Mouse (Mus musculus): Measurements from ENCODE around the gene Rgs8. TPM values are rescaled to one million over a fixed set of nuclear protein-coding genes. Genes with fewer than 3 reads are reported as not detected.

The Rgs8 gene
- polyA plus RNA-seq, 1 experiment from 2014 or later = 0.16 TPM

DNA sequence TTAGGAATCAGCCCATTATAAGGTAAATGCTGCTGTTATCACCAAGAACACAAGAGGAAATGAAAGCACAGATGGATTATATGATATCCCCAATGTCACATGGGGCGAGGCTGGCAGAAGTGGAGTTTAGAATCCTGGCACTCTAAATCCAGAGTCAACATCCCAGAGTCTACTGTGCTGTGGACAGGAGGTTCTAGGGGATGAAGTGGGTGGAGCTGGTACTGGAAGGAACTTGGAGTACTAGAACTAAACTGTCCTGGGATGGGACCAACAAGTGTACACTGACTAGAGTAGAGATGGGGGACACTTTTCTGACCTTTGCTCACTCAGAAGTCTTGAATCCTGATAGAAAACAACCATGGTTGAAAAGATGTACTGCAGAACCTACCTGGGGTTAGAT, 48.6 kb downstream of the Rgs8 start:
- H3K9ac ChIP-seq (replicated peaks; ENCODE audit: low read length) = no peak overlapping the region
- no peak for ATAC-seq (ENCODE audit: low FRiP score, low TSS enrichment)
- 94% methylated on average over 1 of the region's 1 CpGs for WGBS

DNA sequence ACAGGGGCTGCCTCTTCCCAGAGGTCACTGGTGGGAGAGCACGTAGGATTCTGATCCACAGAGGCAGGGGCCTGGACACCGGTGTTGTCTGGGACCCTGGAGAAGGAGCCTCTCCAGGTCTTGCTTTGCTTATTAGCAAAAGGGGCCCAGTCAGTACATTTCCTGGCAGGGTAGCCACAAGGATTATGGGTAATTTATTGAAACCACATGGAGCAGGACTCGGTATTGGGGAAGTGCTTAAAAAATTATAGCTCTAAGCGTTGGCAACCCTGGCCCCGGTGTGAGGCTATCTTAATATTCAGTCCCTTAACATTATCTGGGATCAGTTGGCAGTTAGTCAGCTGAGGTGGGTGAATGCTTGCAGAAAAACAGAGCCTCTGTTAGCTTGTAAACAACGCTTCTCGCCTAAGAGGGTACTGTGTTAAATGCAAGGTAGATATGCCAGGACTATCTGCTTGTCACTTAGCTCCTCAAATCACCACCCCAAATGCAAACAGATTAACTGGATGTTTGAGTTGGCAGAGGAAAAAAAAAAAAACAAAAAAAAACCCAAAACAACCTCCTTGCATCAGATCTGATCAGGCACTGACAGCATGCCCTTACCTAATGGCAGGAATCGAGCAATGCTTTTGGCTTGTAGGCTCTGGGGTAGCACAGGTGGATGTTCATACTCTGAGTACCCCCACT, 49.5 kb downstream of the Rgs8 start:
- no peak for ATAC-seq (ENCODE audit: low FRiP score, low TSS enrichment)
- Histone ChIP-seq H3K36me3 (ENCODE audit: insufficient read depth, low read length) (no peaks in the 10 kb centered on the region), H3K9ac (replicated peaks; ENCODE audit: low read length) (no peak overlapping the region), H3K4me1 (ENCODE audit: insufficient read depth, low read length) (peaks cover 24% of the 10 kb centered on the region), H3K4me3 (ENCODE audit: low read length) (no peak overlapping the region), H3K27me3 (ENCODE audit: insufficient read depth, low read length) (no peaks in the 10 kb centered on the region), H3K27ac (ENCODE audit: low read length) (no peak overlapping the region), H3K4me2 (replicated peaks; ENCODE audit: low read depth, low read length) (no peak overlapping the region), H3K9me3 (ENCODE audit: low read length) (no peaks in the 10 kb centered on the region)
- 81% methylated on average over 8 of the region's 8 CpGs for WGBS

More for the DNA sequence above, 48.6 kb downstream of the Rgs8 start:
- no peak overlapping the region for H3K4me2 ChIP-seq (replicated peaks; ENCODE audit: low read depth, low read length)
- H3K27me3 ChIP-seq (ENCODE audit: insufficient read depth, low read length) = no peaks in the 10 kb centered on the region
- peaks cover 24% of the 10 kb centered on the region for H3K4me1 ChIP-seq (ENCODE audit: insufficient read depth, low read length)
- no peaks in the 10 kb centered on the region for H3K36me3 ChIP-seq (ENCODE audit: insufficient read depth, low read length)
- no peaks in the 10 kb centered on the region for H3K9me3 ChIP-seq (ENCODE audit: low read length)
- no peak overlapping the region for H3K4me3 ChIP-seq (ENCODE audit: low read length)
- no peak overlapping the region for H3K27ac ChIP-seq (ENCODE audit: low read length)

DNA sequence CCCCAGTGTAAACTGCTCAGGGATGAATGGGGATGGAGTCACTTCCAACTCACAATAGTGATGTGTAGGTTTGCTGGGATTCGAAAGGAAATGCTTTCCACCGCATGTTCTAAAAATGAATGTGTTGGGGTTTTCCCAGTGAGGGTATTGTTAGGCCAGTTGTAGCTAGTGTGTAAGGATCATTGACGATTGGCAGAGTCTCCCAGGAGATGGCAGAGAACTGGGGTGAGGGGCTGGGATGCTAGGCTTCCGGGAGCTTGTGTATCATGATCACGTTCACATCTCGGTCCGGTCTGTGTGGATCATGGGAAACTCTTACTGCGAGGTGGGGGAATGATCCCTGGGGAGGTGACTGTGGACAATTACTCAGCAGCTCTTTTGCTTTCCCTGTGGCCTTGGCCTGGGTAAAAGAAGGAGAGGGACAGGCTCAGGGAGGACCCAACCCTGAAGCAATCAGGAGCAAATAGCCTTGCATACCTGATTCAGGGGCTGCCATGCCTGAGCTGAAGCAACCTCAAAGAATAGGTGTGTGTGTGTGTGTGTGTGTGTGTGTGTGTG, 50.1 kb downstream of the Rgs8 start:
- Histone ChIP-seq H3K4me3 (ENCODE audit: low read length) (no peak overlapping the region), H3K4me1 (ENCODE audit: insufficient read depth, low read length) (peaks cover 24% of the 10 kb centered on the region), H3K4me2 (replicated peaks; ENCODE audit: low read depth, low read length) (no peak overlapping the region), H3K27ac (ENCODE audit: low read length) (no peak overlapping the region), H3K9me3 (ENCODE audit: low read length) (no peaks in the 10 kb centered on the region), H3K9ac (replicated peaks; ENCODE audit: low read length) (no peak overlapping the region), H3K36me3 (ENCODE audit: insufficient read depth, low read length) (no peaks in the 10 kb centered on the region), H3K27me3 (ENCODE audit: insufficient read depth, low read length) (no peaks in the 10 kb centered on the region)
- 67% methylated on average over 8 of the region's 8 CpGs for WGBS
- ATAC-seq (ENCODE audit: low FRiP score, low TSS enrichment) = no peak

DNA sequence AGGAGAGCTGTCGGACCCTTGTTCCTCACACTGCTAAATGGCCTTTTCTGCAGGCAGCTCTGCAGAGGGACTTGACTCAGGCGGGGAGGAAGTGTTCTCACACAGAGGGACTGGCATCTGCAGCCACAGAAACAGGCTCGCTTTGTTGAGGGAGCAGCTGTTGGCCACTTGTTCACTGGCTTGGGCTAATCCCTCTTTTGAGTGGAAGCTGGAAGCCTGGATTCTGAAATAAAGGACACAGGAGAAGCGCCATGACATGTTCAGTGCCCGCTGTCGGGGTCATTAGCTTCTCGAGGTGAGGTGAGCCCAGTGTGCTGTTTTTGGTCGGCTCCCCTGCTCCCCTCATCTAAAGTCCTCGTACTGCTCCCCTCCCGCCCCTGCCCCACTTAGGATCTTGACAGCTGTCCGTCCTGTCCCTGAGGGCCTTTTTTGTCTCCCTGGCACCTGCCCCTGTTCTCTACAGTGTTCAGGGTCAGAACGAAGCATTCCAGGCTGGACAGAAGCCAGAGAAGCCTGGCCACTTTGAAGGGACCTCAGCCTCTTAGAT, 50.7 kb downstream of the Rgs8 start:
- H3K4me1 ChIP-seq (ENCODE audit: insufficient read depth, low read length) = peaks cover 19% of the 10 kb centered on the region
- H3K4me3 ChIP-seq (ENCODE audit: low read length) = no peak overlapping the region
- ATAC-seq (ENCODE audit: low FRiP score, low TSS enrichment) = no peak
- WGBS = 26% methylated on average over 12 of the region's 12 CpGs
- H3K9ac ChIP-seq (replicated peaks; ENCODE audit: low read length) = no peak overlapping the region
- no peak overlapping the region for H3K4me2 ChIP-seq (replicated peaks; ENCODE audit: low read depth, low read length)
- no peaks in the 10 kb centered on the region for H3K36me3 ChIP-seq (ENCODE audit: insufficient read depth, low read length)
- H3K9me3 ChIP-seq (ENCODE audit: low read length) = no peaks in the 10 kb centered on the region
- no peak overlapping the region for H3K27ac ChIP-seq (ENCODE audit: low read length)
- no peaks in the 10 kb centered on the region for H3K27me3 ChIP-seq (ENCODE audit: insufficient read depth, low read length)

DNA sequence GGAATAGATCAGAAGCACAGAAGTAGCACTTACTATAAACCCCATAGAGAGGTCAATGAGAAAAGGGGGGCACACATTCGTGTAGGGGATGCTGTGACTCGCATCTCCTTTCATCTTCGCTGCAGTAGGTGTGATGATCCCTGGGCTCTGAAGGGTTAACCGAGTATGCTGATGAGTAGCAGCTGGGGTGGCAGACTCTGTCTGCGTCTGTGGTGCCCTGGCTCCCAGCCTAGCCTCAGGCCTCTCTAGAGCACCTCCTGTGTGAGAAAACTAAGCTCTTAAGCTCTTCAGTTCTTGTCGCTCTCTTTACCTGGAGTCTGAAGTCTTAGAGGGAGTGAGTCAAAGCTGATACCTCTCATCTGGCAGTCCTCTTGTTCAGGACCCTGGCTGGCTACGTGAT, 51.3 kb downstream of the Rgs8 start:
- WGBS = 21% methylated on average over 7 of the region's 7 CpGs
- Histone ChIP-seq H3K27me3 (ENCODE audit: insufficient read depth, low read length) (no peaks in the 10 kb centered on the region), H3K9ac (replicated peaks; ENCODE audit: low read length) (no peak overlapping the region), H3K9me3 (ENCODE audit: low read length) (no peaks in the 10 kb centered on the region), H3K27ac (ENCODE audit: low read length) (no peak overlapping the region), H3K36me3 (ENCODE audit: insufficient read depth, low read length) (no peaks in the 10 kb centered on the region), H3K4me1 (ENCODE audit: insufficient read depth, low read length) (peaks cover 13% of the 10 kb centered on the region), H3K4me2 (replicated peaks; ENCODE audit: low read depth, low read length) (no peak overlapping the region), H3K4me3 (ENCODE audit: low read length) (no peak overlapping the region)
- no peak for ATAC-seq (ENCODE audit: low FRiP score, low TSS enrichment)

DNA sequence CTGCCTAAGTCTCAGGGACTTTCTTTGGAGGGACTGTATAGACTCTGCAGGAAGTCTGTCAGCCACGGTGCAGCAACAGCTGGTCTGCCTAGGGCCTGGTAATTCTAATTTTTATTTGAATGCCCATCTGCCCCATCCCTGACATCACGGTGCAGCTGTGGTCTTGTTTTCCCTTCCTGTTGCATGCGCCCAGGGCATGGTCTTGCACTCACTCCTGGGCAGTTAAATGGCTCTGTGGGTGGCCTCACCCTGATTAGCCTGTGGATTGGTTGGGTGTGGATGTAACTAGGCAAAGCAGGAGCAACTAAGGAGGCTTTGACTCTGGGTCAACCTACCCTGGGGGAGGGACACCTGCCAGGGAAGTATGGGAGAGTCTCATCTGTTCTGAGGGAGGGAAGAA, 52.2 kb downstream of the Rgs8 start:
- peaks cover 12% of the 10 kb centered on the region for H3K4me1 ChIP-seq (ENCODE audit: insufficient read depth, low read length)
- H3K36me3 ChIP-seq (ENCODE audit: insufficient read depth, low read length) = no peaks in the 10 kb centered on the region
- ATAC-seq (ENCODE audit: low FRiP score, low TSS enrichment) = no peak
- H3K4me2 ChIP-seq (replicated peaks; ENCODE audit: low read depth, low read length) = no peak overlapping the region
- H3K4me3 ChIP-seq (ENCODE audit: low read length) = no peak overlapping the region
- H3K27me3 ChIP-seq (ENCODE audit: insufficient read depth, low read length) = no peaks in the 10 kb centered on the region
- no peak overlapping the region for H3K27ac ChIP-seq (ENCODE audit: low read length)
- H3K9ac ChIP-seq (replicated peaks; ENCODE audit: low read length) = no peak overlapping the region
- 31% methylated on average over 3 of the region's 3 CpGs for whole genome bisulfite sequencing
- H3K9me3 ChIP-seq (ENCODE audit: low read length) = no peaks in the 10 kb centered on the region

DNA sequence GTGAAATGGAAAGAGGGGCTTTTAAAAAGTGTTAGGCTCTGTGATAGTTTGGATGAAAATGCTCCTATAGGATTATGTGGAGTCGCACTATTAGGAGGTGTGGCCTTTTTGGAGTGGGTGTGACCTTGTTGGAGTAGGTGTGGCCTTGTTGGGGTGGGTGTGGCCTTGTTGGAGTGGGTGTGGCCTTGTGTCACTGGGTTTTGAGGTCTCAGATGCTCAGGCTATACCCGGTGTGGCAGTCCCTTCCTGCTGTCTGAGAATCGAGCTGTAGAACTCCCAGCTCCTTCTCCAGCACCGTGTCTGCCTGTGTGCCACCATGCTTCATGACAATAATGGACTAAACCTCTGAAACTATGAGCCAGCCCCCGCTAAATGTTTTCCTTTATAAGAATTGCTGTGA, 55.8 kb downstream of the Rgs8 start:
- no peak overlapping the region for H3K27ac ChIP-seq (ENCODE audit: low read length)
- no peak overlapping the region for H3K9ac ChIP-seq (replicated peaks; ENCODE audit: low read length)
- 90% methylated on average over 5 of the region's 5 CpGs for WGBS
- H3K36me3 ChIP-seq (ENCODE audit: insufficient read depth, low read length) = no peaks in the 10 kb centered on the region
- no peak overlapping the region for H3K4me3 ChIP-seq (ENCODE audit: low read length)
- peaks cover 12% of the 10 kb centered on the region for H3K4me1 ChIP-seq (ENCODE audit: insufficient read depth, low read length)
- H3K27me3 ChIP-seq (ENCODE audit: insufficient read depth, low read length) = no peaks in the 10 kb centered on the region
- H3K4me2 ChIP-seq (replicated peaks; ENCODE audit: low read depth, low read length) = no peak overlapping the region
- H3K9me3 ChIP-seq (ENCODE audit: low read length) = no peaks in the 10 kb centered on the region
- ATAC-seq (ENCODE audit: low FRiP score, low TSS enrichment) = no peak

DNA sequence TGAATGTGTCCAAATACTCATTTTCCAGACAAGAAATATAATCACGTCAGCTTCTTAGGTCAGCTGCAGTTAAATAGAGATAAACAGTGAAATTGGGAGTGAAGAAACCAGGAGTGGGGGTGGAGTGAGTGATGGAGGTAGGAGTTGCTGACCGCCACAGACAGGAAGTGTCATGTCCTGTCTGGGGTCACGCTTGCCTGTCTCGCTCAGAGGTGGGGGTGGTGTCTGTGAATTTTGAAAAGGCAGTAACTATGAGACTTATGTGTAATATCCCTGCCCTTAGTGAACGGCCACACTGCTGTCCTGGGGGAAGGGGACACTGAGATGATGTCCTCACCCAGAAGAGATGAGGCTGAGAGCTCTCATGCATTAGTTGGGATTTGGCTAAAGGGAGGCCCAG, 56.6 kb downstream of the Rgs8 start:
- H3K9ac ChIP-seq (replicated peaks; ENCODE audit: low read length) = no peak overlapping the region
- H3K27ac ChIP-seq (ENCODE audit: low read length) = no peak overlapping the region
- peaks cover 8% of the 10 kb centered on the region; the same call in 1 of the 2 replicates for H3K4me1 ChIP-seq (ENCODE audit: insufficient read depth, low read length)
- H3K4me3 ChIP-seq (ENCODE audit: low read length) = no peak overlapping the region
- H3K9me3 ChIP-seq (ENCODE audit: low read length) = no peaks in the 10 kb centered on the region
- H3K4me2 ChIP-seq (replicated peaks; ENCODE audit: low read depth, low read length) = no peak overlapping the region
- WGBS = 12% methylated on average over 5 of the region's 5 CpGs
- no peaks in the 10 kb centered on the region for H3K36me3 ChIP-seq (ENCODE audit: insufficient read depth, low read length)
- no peak for ATAC-seq (ENCODE audit: low FRiP score, low TSS enrichment)
- no peaks in the 10 kb centered on the region for H3K27me3 ChIP-seq (ENCODE audit: insufficient read depth, low read length)

DNA sequence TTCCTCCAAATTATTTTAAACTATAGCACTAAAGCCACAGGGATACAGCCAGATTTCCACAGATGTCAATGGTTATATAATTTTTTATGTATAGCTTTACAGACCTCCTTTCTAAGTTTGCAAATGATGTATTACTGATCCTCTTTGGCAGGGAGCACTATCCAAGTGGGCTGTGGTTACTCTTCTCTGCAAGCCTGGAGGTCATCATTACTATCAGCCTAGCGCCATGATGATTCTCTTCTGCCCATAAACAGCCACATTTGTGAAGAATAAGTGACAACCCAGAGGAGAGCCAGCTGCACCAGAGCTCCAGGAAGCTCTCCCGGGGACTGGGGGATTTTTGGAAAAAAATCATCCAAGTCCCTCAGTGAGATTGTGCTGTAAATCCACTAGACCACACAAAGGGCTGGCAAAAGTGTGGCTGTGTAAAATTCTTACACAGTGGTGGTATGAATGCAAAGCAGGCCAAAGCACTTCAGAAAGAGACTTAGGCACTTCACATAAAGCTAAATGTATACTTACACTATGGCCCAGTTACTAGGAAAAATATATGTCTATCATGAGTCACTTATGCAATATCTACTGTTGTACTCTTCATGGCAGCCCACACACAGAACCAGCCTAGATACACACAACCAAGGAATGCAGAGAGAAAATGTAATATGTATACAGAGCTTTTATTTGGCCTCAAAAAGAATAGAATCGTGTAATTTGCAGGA, 58.9 kb downstream of the Rgs8 start:
- no peaks in the 10 kb centered on the region for H3K9me3 ChIP-seq (ENCODE audit: low read length)
- no peaks in the 10 kb centered on the region for H3K36me3 ChIP-seq (ENCODE audit: insufficient read depth, low read length)
- 72% methylated on average over 3 of the region's 3 CpGs for WGBS
- H3K9ac ChIP-seq (replicated peaks; ENCODE audit: low read length) = no peak overlapping the region
- H3K4me2 ChIP-seq (replicated peaks; ENCODE audit: low read depth, low read length) = no peak overlapping the region
- H3K27me3 ChIP-seq (ENCODE audit: insufficient read depth, low read length) = no peaks in the 10 kb centered on the region
- H3K27ac ChIP-seq (ENCODE audit: low read length) = no peak overlapping the region
- no peak overlapping the region for H3K4me3 ChIP-seq (ENCODE audit: low read length)
- no peak for ATAC-seq (ENCODE audit: low FRiP score, low TSS enrichment)
- H3K4me1 ChIP-seq (ENCODE audit: insufficient read depth, low read length) = peaks cover 8% of the 10 kb centered on the region; the same call in 1 of the 2 replicates

DNA sequence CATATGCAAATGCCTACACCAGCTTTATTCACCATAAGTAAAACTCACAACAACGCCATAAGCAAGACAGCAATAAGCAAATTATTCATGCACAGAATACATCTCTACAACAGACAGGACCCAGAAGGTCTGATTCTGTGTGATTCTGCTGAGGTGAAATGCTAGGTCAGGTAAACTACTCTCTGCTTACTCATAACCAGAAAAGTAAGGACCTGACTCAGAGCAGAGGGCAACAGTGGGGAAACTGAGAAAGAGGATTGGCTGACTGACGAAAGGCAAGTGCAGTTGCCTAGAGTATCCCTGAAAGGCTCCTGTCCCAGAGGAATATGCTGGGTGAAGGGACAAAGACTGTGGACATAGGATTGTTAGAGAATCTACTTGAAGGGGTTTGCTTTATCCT, 59.8 kb downstream of the Rgs8 start:
- Histone ChIP-seq H3K4me2 (replicated peaks; ENCODE audit: low read depth, low read length) (no peak overlapping the region), H3K9ac (replicated peaks; ENCODE audit: low read length) (no peak overlapping the region), H3K36me3 (ENCODE audit: insufficient read depth, low read length) (no peaks in the 10 kb centered on the region), H3K27me3 (ENCODE audit: insufficient read depth, low read length) (no peaks in the 10 kb centered on the region), H3K4me1 (ENCODE audit: insufficient read depth, low read length) (peaks cover 8% of the 10 kb centered on the region; the same call in 1 of the 2 replicates), H3K4me3 (ENCODE audit: low read length) (no peak overlapping the region), H3K27ac (ENCODE audit: low read length) (no peak overlapping the region), H3K9me3 (ENCODE audit: low read length) (no peaks in the 10 kb centered on the region)
- no peak for ATAC-seq (ENCODE audit: low FRiP score, low TSS enrichment)
- 97% methylated on average over 2 of the region's 2 CpGs for WGBS

All from kidney, embryonic 16.5 days (tissue).